Mouse (Mus musculus) kidney, embryonic 16.5 days (tissue): ENCODE results near the gene Trpm8. TPM values are rescaled to one million over a fixed set of nuclear protein-coding genes. Genes with fewer than 3 reads are reported as not detected.
A peak's percentile ranks its signal among the peaks of the same experiment; 100 is the strongest.

Experiments
- ATAC-seq: fragments of 200-750 bp; cut with Nextera tagmentation; 2 replicates; pipeline ENCODE4 v1.8.0; 2017; ENCODE audit warnings: moderate TSS enrichment; ENCODE audit not compliant: low FRiP score, low TSS enrichment
- H3K27ac ChIP-seq: fragments of 300-500 bp; sonication (generic); 2 replicates; pipeline ENCODE4 v1.5.1; 2014; ENCODE audit warnings: low read length
- H3K27me3 ChIP-seq: fragments of 300-500 bp; sonication (generic); 2 replicates; pipeline ENCODE4 v1.6.1; 2014; ENCODE audit warnings: low read length, control low read depth, mixed read lengths; ENCODE audit not compliant: insufficient read depth
- H3K36me3 ChIP-seq: fragments of 300-500 bp; sonication (generic); 2 replicates; pipeline ENCODE4 v1.6.1; 2014; ENCODE audit warnings: low read length, control low read depth, mixed read lengths; ENCODE audit not compliant: insufficient read depth
- H3K4me1 ChIP-seq: fragments of 300-500 bp; sonication (generic); 2 replicates; pipeline ENCODE4 v1.6.1; 2014; ENCODE audit warnings: low read length, control low read depth, mixed read lengths; ENCODE audit not compliant: insufficient read depth
- H3K4me2 ChIP-seq: fragments of 300-500 bp; sonication (generic); replicated peaks from 2 replicates; pipeline ENCODE4 v1.6.1; 2014; ENCODE audit warnings: low read depth, low read length
- H3K4me3 ChIP-seq: fragments of 300-500 bp; sonication (generic); 2 replicates; pipeline ENCODE4 v1.5.1; 2014; ENCODE audit warnings: mild to moderate bottlenecking, low read length
- H3K9ac ChIP-seq: fragments of 300-500 bp; sonication (generic); replicated peaks from 2 replicates; pipeline ENCODE4 v1.6.1; 2014; ENCODE audit warnings: low read length
- H3K9me3 ChIP-seq: fragments of 300-500 bp; sonication (generic); 2 replicates; pipeline ENCODE4 v1.6.1; 2016; ENCODE audit warnings: low read length, control low read depth
- WGBS: fragments of 180-500 bp; shearing (Covaris S2); extraction: QIAGEN DNeasy Blood & Tissue Kit; methylation state at CpG from one replicate; pipeline ENCODE4 v1.1.7; 2014; 5-methylcytosine and 5-hydroxymethylcytosine counted together
- polyA plus RNA-seq: library from polyadenylated mRNA; unstranded; fragments of >200 nt; fragmentation: Nextera tagmentation; extraction: Ambion mirVana; gene quantifications from 2 replicates; pipeline ENCODE4 v1.2.1, GENCODE M21; 2015

Gene Trpm8
- polyA plus RNA-seq, 1 experiment from 2014 or later: not detected

- peaks cover 38% of the 10 kb centered on the region for H3K9me3 ChIP-seq
- H3K27ac ChIP-seq: no peak overlapping the region
- no peak overlapping the region for H3K4me2 ChIP-seq
- no peak overlapping the region for H3K9ac ChIP-seq
- no peaks in the 10 kb centered on the region for H3K27me3 ChIP-seq
- no peaks in the 10 kb centered on the region for H3K4me1 ChIP-seq
- WGBS: 62% methylated on average over 3 of the region's 3 CpGs
- H3K4me3 ChIP-seq: no peak overlapping the region
- no peak for ATAC-seq
- H3K36me3 ChIP-seq: no peaks in the 10 kb centered on the region
Measured at GRCm38 (mm10) chr1:88282301-88282700, 4.8 kb downstream of the Trpm8 start.

- no peak for ATAC-seq
- no peaks in the 10 kb centered on the region for H3K27me3 ChIP-seq
- H3K4me3 ChIP-seq: no peak overlapping the region
- no peak overlapping the region for H3K27ac ChIP-seq
- H3K9ac ChIP-seq: no peak overlapping the region
- H3K9me3 ChIP-seq: peaks cover 47% of the 10 kb centered on the region
- H3K4me2 ChIP-seq: no peak overlapping the region
- 79% methylated on average over 15 of the region's 15 CpGs for WGBS
- no peaks in the 10 kb centered on the region for H3K4me1 ChIP-seq
- no peaks in the 10 kb centered on the region for H3K36me3 ChIP-seq
Measured at GRCm38 (mm10) chr1:88283376-88284227, 6.1 kb downstream of the Trpm8 start.

DNA sequence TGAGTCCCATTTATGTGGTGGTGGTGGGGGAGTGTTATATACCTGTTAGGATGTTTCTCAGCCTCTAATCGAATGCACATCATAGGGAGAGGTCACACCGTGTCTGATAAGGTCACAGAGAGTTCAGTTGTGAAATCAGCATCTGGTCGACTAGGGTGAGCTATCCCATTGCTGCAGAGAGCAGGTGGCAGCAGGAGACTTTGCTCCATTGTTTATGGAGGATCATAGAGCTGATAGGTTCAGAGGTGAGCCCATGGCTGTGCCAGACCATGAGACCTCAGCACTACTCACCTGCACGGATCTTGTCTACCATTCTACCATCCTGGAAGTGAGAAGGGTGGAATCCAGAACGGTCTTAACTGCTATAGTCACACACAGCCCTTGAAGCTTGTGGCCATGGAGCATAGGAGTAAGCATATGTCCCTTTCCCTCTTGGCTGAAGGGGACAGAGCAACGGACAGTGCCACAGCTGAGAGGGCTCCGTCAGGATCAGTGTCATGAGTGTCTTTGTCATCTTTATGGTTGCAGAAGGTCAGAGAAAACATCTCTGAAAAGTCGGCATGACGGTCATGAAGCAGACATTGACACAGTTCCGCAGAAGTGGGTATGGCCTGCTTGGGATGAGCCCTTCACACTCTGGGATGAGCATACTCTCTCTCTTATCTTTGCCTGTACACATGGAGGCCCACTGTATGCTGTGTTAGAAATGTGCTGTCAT is 6.9 kb downstream of the Trpm8 start:
- peak; percentile 33; the same call in 1 of the 2 replicates for ATAC-seq
- H3K9me3 ChIP-seq: peaks cover 47% of the 10 kb centered on the region
- H3K4me3 ChIP-seq: no peak overlapping the region
- no peak overlapping the region for H3K27ac ChIP-seq
- no peaks in the 10 kb centered on the region for H3K27me3 ChIP-seq
- H3K4me1 ChIP-seq: no peaks in the 10 kb centered on the region
- no peaks in the 10 kb centered on the region for H3K36me3 ChIP-seq
- no peak overlapping the region for H3K4me2 ChIP-seq
- H3K9ac ChIP-seq: no peak overlapping the region
- 61% methylated on average over 10 of the region's 10 CpGs for WGBS

GRCm38 (mm10) chr1:88284946-88285320 is 7.5 kb downstream of the Trpm8 start:
- Histone ChIP-seq H3K9me3 (peaks cover 52% of the 10 kb centered on the region), H3K4me3 (no peak overlapping the region), H3K27me3 (no peaks in the 10 kb centered on the region), H3K36me3 (no peaks in the 10 kb centered on the region), H3K4me2 (no peak overlapping the region), H3K9ac (no peak overlapping the region), H3K27ac (no peak overlapping the region), H3K4me1 (no peaks in the 10 kb centered on the region)
- 64% methylated on average over 7 of the region's 7 CpGs for WGBS
- no peak for ATAC-seq

DNA sequence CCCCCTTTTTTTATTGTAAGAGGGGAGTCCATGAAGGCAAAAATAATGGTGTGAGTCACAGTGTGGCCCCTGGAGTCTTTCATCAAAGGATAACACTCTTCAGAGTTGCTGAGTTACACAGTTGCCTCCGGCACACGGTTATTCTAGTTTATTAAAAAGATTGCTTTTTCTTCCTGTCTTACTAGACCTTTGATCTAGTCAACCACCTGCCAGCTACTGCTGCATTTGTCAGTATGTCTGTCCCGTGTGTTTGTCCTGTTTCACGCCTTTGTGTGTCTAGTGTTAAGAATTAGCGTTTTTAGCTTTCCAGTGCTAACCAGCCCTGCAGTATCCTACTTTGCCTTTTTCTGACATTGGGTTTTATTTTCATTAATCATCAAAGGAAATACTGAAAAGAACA is 8.2 kb downstream of the Trpm8 start:
- WGBS: 70% methylated on average over 5 of the region's 5 CpGs
- H3K9me3 ChIP-seq: peaks cover 59% of the 10 kb centered on the region

DNA sequence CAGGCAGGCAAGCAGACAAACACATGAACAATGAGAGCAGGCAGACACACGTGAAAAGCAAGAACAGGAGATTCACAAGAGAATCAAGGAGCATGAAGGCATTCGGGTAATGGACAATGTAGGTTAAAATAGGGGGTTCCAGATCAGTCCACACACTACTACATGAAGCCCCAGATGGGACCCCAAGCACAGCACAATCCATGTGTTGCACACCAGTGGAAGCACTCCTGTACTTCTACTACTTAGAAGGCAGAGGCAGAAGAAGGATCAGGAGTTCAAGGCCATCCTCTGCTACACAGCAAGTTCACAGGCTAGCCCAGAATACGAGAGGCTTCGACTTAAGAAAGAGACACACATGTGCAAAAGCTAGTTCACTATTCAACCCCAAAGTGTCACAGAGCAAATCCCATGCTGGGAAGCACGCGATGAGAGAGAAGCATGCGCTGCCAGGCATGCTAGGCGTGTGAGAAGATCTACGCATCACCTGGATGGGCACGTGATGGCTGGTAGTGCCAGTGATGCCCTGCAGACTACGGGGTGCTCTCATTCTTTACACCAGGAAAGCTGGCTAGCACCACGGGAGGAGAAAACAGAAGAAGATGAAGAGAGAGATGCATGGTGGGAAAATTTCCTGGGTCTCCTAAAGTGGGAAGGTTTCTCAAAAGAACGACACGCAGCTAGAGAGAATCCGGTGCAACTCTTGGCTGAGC is 8.8 kb downstream of the Trpm8 start:
- ATAC-seq: no peak
- peaks cover 64% of the 10 kb centered on the region for H3K9me3 ChIP-seq
- H3K36me3 ChIP-seq: no peaks in the 10 kb centered on the region
- H3K4me1 ChIP-seq: no peaks in the 10 kb centered on the region
- H3K4me2 ChIP-seq: no peak overlapping the region
- H3K9ac ChIP-seq: no peak overlapping the region
- H3K4me3 ChIP-seq: no peak overlapping the region
- 82% methylated on average over 15 of the region's 15 CpGs for WGBS
- no peak overlapping the region for H3K27ac ChIP-seq
- no peaks in the 10 kb centered on the region for H3K27me3 ChIP-seq

More for the DNA sequence above, 8.2 kb downstream of the Trpm8 start:
- H3K4me1 ChIP-seq: no peaks in the 10 kb centered on the region
- H3K4me3 ChIP-seq: no peak overlapping the region
- ATAC-seq: no peak
- H3K27me3 ChIP-seq: no peaks in the 10 kb centered on the region
- H3K4me2 ChIP-seq: no peak overlapping the region
- H3K36me3 ChIP-seq: no peaks in the 10 kb centered on the region
- H3K27ac ChIP-seq: no peak overlapping the region
- no peak overlapping the region for H3K9ac ChIP-seq

DNA sequence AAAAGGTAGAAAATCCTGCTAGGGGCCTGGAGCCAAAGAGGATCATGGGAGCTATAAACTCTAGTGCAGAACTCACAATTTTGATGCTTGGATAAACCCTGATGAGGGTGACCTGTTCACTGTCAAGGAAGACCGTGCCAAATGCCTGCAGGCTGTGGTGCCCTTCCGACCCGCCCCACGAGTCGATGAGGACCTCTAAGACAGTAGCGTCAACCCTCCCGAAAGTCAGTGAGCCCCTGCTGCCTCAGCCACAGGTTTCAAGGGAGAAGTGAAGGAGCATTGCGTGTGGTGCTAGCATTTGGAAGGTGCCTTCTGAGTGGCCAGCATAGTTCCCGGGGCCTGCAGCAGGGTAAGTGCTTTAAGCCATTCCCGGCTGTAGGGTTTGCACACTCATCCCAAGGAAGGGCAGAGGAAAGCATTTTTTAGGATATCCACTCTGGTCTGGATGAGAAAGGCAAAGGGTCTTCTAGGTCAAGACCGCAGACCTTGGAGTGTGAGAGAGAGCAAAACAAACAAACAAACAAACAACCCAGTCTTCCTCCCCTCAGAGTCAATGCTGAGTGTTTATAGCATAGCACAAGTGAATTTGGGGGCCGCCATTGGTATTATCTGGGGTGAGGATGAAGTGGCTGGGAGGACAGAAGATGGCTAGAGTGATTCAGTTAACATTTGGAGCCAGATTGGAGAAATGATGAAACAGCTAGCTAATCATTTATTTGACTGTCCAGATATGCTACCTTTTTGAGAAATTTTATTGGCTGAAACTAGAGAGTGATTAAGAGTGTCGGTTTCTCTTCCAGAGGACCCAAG is 9.6 kb downstream of the Trpm8 start:
- Histone ChIP-seq H3K4me3 (no peak overlapping the region), H3K9ac (no peak overlapping the region), H3K4me2 (no peak overlapping the region), H3K9me3 (peaks cover 69% of the 10 kb centered on the region), H3K27me3 (no peaks in the 10 kb centered on the region), H3K36me3 (no peaks in the 10 kb centered on the region), H3K4me1 (no peaks in the 10 kb centered on the region), H3K27ac (no peak overlapping the region)
- 72% methylated on average over 13 of the region's 13 CpGs for WGBS
- ATAC-seq: no peak

DNA sequence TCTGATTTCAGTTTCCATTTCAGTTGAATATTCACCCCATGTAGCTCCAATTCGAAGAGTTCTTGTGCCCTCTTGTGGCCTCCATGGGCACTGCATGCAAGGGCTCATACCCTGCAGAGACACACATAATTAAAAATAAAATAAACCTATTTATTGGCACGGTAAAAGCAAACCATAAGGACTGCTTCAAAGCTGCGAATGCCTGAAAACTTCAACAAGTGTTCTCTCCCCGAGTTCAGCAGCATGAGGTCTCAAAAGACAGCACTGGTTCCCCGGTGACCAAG is 10.2 kb downstream of the Trpm8 start:
- no peaks in the 10 kb centered on the region for H3K27me3 ChIP-seq
- WGBS: 35% methylated on average over 5 of the region's 5 CpGs
- no peaks in the 10 kb centered on the region for H3K4me1 ChIP-seq
- peaks cover 72% of the 10 kb centered on the region for H3K9me3 ChIP-seq
- H3K27ac ChIP-seq: no peak overlapping the region
- no peak overlapping the region for H3K9ac ChIP-seq
- peak; percentile 2; the same call in 1 of the 2 replicates for ATAC-seq
- no peaks in the 10 kb centered on the region for H3K36me3 ChIP-seq
- H3K4me2 ChIP-seq: no peak overlapping the region
- no peak overlapping the region for H3K4me3 ChIP-seq

- Histone ChIP-seq H3K27me3 (no peaks in the 10 kb centered on the region), H3K4me3 (no peak overlapping the region), H3K27ac (no peak overlapping the region), H3K36me3 (no peaks in the 10 kb centered on the region), H3K4me2 (no peak overlapping the region), H3K4me1 (no peaks in the 10 kb centered on the region), H3K9ac (no peak overlapping the region), H3K9me3 (peaks cover 71% of the 10 kb centered on the region)
- 40% methylated on average over 3 of the region's 3 CpGs for WGBS
- ATAC-seq: peak; percentile 3; the same call in 1 of the 2 replicates
Measured at GRCm38 (mm10) chr1:88288056-88288788, 10.8 kb downstream of the Trpm8 start.
